8 mouse cellular contexts compared by ENCODE assay signal in the genomic region with DNA sequence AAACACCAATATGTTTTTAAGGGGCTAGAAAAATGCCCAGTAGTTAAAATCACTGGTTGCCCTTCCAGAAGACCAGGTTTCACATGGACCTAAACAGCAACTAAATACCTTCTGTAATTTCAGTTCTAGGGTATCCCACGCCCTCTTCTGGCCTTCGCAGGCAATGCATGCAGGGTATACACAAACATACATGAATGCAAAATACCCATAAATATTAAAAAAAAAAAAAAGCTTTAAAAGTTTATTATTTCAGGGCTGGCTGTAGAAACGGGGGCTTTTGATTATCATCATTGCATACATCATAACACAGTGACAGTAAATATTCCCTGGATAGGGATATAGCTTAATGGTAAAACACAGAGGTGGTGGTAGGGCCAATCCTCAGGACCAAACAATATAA. TPM values are rescaled to one million over a fixed set of nuclear protein-coding genes. Genes with fewer than 3 reads are reported as not detected.
A peak's percentile ranks its signal among the peaks of the same experiment; 100 is the strongest.
DNase-seq lines count a peak whose midpoint lies in the region; ATAC-seq and TF ChIP-seq lines count a peak whose summit lies in the region.

No protein-coding gene starts in this region.

- no peaks in the 10 kb centered on the region for H3K9me3 ChIP-seq in hindbrain, embryonic 16.5 days (ENCODE audit: control insufficient read depth, low read length)
- H3K9me3 ChIP-seq in midbrain, postnatal 0 days (ENCODE audit: low read length): no peaks in the 10 kb centered on the region

- peaks cover 12% of the 10 kb centered on the region for H3K36me3 ChIP-seq in hindbrain, embryonic 16.5 days (ENCODE audit: control insufficient read depth, insufficient read depth, low read length)
- H3K36me3 ChIP-seq in midbrain, postnatal 0 days (ENCODE audit: insufficient read depth, low read length): peaks cover 19% of the 10 kb centered on the region

- H3K9ac ChIP-seq in hindbrain, embryonic 16.5 days (ENCODE audit: low read depth, low read length): no peak overlapping the region
- H3K9ac ChIP-seq in midbrain, postnatal 0 days (replicated peaks; ENCODE audit: low read length, poor library complexity, severe bottlenecking): peak overlapping the region; percentile 99; the same call in 1 of the 2 replicates

- intact Hi-C loops in left cerebral cortex, postnatal 4 days (cut with DNase I): no loop called here
- intact Hi-C loops in left cerebral cortex, postnatal 36 days (cut with DNase I): loop anchor here (5.0 to 10.0 kb wide), 2 partner anchors 73 to 291 kb away; no protein-coding TSS in a partner anchor

- peak; percentile 60 for DNase-seq in left cerebral cortex, postnatal 4 days
- no peak for DNase-seq in left cerebral cortex, postnatal 36 days (ENCODE audit: low spot score in 2 of 2)
- DNase-seq in adrenal gland, postnatal 36 days: peak; percentile 46 to 60
- DNase-seq in liver: peak; percentile 80
- DNase-seq in midbrain, postnatal 0 days (ENCODE audit: low spot score): peak; percentile 47
- DNase-seq in thymus, postnatal 4 days: peak; percentile 83

- ATAC-seq in erythroblast, adult 5-6 weeks (replicated peaks; ENCODE audit: low FRiP score, poor library complexity, severe bottlenecking): peak; percentile 64
- no peak for ATAC-seq in hindbrain, embryonic 16.5 days
- no peak for ATAC-seq in midbrain, postnatal 0 days (ENCODE audit: low FRiP score)

- peak; percentile 68 for TF ChIP-seq CTCF in midbrain, postnatal 0 days (IDR thresholded peaks at IDR 0.05)

- H3K27me3 ChIP-seq in hindbrain, embryonic 16.5 days (replicated peaks; ENCODE audit: control insufficient read depth, insufficient read depth, low read length): no peaks in the 10 kb centered on the region
- no peaks in the 10 kb centered on the region for H3K27me3 ChIP-seq in midbrain, postnatal 0 days (ENCODE audit: insufficient read depth, low read length)

- H3K4me1 ChIP-seq in hindbrain, embryonic 16.5 days (ENCODE audit: control insufficient read depth, insufficient read depth, low read depth, low read length): peaks cover 18% of the 10 kb centered on the region
- H3K4me1 ChIP-seq in midbrain, postnatal 0 days (ENCODE audit: insufficient read depth, low read length): peaks cover 6% of the 10 kb centered on the region; the same call in 1 of the 2 replicates

- H3K4me2 ChIP-seq in hindbrain, embryonic 16.5 days (ENCODE audit: low read length): peak overlapping the region; percentile 90
- H3K4me2 ChIP-seq in midbrain, postnatal 0 days (ENCODE audit: low read depth, low read length, poor library complexity, severe bottlenecking): peak overlapping the region; percentile 71

- H3K4me3 ChIP-seq in hindbrain, embryonic 16.5 days (ENCODE audit: low read length): peak overlapping the region; percentile 100
- peak overlapping the region; percentile 100 for H3K4me3 ChIP-seq in midbrain, postnatal 0 days (ENCODE audit: low read depth, low read length)

- no peak overlapping the region for H3K27ac ChIP-seq in hindbrain, embryonic 16.5 days (ENCODE audit: low read depth, low read length)
- no peak overlapping the region for H3K27ac ChIP-seq in midbrain, postnatal 0 days (ENCODE audit: low read depth, low read length)

- WGBS in hindbrain, embryonic 16.5 days: 7% methylated on average over 3 of the region's 3 CpGs
- 9% methylated on average over 3 of the region's 3 CpGs for WGBS in midbrain, postnatal 0 days

RNA-seq across cellular contexts. Expression of a gene that starts 1.5 kb away (rescaled TPM):
- total RNA-seq in left cerebral cortex, postnatal 4 days (2021): 10 to 100 TPM; 71.3 to 73.2 TPM
- total RNA-seq in left cerebral cortex, postnatal 36 days (2021): 10 to 100 TPM; 50.8 to 51.3 TPM
- total RNA-seq in adrenal gland, postnatal 36 days (2021): 10 to 100 TPM; 55.2 to 59.7 TPM
- total RNA-seq in erythroblast, adult 5-6 weeks (2015; ENCODE audit: low replicate concordance): 30.0 and 32.0 TPM in 2 replicates
- total RNA-seq in erythroblast, adult 5-6 weeks (2017; ENCODE audit: low replicate concordance): 76.2 and 103 TPM in 2 replicates
- polyA plus RNA-seq in hindbrain, embryonic 16.5 days (2015; fragmentation: Nextera tagmentation; extraction: Ambion mirVana): 37.1 and 39.0 TPM in 2 replicates
- total RNA-seq in midbrain, postnatal 0 days (2014; rRNA removed): 32.3 and 42.1 TPM in 2 replicates
- polyA plus RNA-seq in midbrain, postnatal 0 days (2015; fragmentation: Nextera tagmentation; extraction: Ambion mirVana): 35.4 and 36.9 TPM in 2 replicates

Comparison
In these comparisons a context has a peak if more than half of its experiments do, and no peak if none do; other contexts are left out.
1. DNase-seq: peak in left cerebral cortex, postnatal 4 days (single experiment), adrenal gland, postnatal 36 days (2 of 2), liver (single experiment), midbrain, postnatal 0 days (single experiment) and thymus, postnatal 4 days (single experiment); none in left cerebral cortex, postnatal 36 days (0 of 2).